Mouse (Mus musculus) neural tube, embryonic 14.5 days (tissue): ENCODE data around the gene Mak. TPM values are rescaled to one million over a fixed set of nuclear protein-coding genes. Genes with fewer than 3 reads are reported as not detected.

Experiments used
- polyA plus RNA-seq: library from polyadenylated mRNA; unstranded; fragments of >200 nt; fragmentation: Nextera tagmentation; extraction: Ambion mirVana; gene quantifications from 2 replicates; pipeline ENCODE4 v1.2.1, GENCODE M21; 2014

The Mak gene
- polyA plus RNA-seq, 1 experiment from 2014 or later = 0.83 TPM

Other genes with a start within 250 kb of the Mak start
- gene Gcnt2, start 220.0 kb downstream of the Mak start, polyA plus RNA-seq = 6.1 and 7.9 TPM in 2 replicates
- 55.5 and 63.9 TPM in 2 replicates for gene Pak1ip1, start 78.7 kb downstream of the Mak start, polyA plus RNA-seq
- 126 and 151 TPM in 2 replicates for gene Tmem14c, start 63.4 kb downstream of the Mak start, polyA plus RNA-seq
- not detected in 2 replicates for gene Gcm2, start 31.3 kb upstream of the Mak start, polyA plus RNA-seq
- gene Sycp2l, start 34.6 kb upstream of the Mak start, polyA plus RNA-seq = not detected in 2 replicates
- gene Elovl2, start 140.7 kb upstream of the Mak start, polyA plus RNA-seq = 43.5 and 45.3 TPM in 2 replicates
- 30.0 and 31.7 TPM in 2 replicates for gene Smim13, start 170.1 kb upstream of the Mak start, polyA plus RNA-seq
- gene Gm17364, start 194.3 kb upstream of the Mak start, polyA plus RNA-seq = not detected in 2 replicates